Mouse (Mus musculus) intestine, embryonic 16.5 days (tissue): ENCODE results near the gene Plxnc1. TPM values are rescaled to one million over a fixed set of nuclear protein-coding genes. Genes with fewer than 3 reads are reported as not detected.

Experiments
- ATAC-seq: fragments of 200-750 bp; cut with Nextera tagmentation; 2 replicates; pipeline ENCODE4 v1.8.0; 2017; ENCODE audit warnings: moderate TSS enrichment, moderate library complexity
- H3K27ac ChIP-seq: fragments of 300-500 bp; sonication (generic); 2 replicates; pipeline ENCODE4 v1.5.1; 2014; ENCODE audit warnings: mild to moderate bottlenecking, low read length
- H3K27me3 ChIP-seq: fragments of 300-500 bp; sonication (generic); replicated peaks from 2 replicates; pipeline ENCODE4 v1.6.1; 2014; ENCODE audit warnings: low read length, control low read depth, mixed read lengths; ENCODE audit not compliant: control insufficient read depth, insufficient read depth
- H3K36me3 ChIP-seq: fragments of 300-500 bp; sonication (generic); 2 replicates; pipeline ENCODE4 v1.6.1; 2014; ENCODE audit warnings: low read length, control low read depth; ENCODE audit not compliant: control insufficient read depth, insufficient read depth
- H3K4me1 ChIP-seq: fragments of 300-500 bp; sonication (generic); 2 replicates; pipeline ENCODE4 v1.6.1; 2014; ENCODE audit warnings: low read length, control low read depth, mixed read lengths; ENCODE audit not compliant: control insufficient read depth, insufficient read depth
- H3K4me2 ChIP-seq: fragments of 300-500 bp; sonication (generic); 2 replicates; pipeline ENCODE4 v1.6.1; 2014; ENCODE audit warnings: low read depth, low read length, control low read depth
- H3K4me3 ChIP-seq: fragments of 300-500 bp; sonication (generic); 2 replicates; pipeline ENCODE4 v1.5.1; 2014; ENCODE audit warnings: mild to moderate bottlenecking, low read length
- H3K9ac ChIP-seq: fragments of 300-500 bp; sonication (generic); 2 replicates; pipeline ENCODE4 v1.6.1; 2014; ENCODE audit warnings: low read depth, low read length
- H3K9me3 ChIP-seq: fragments of 300-500 bp; sonication (generic); 2 replicates; pipeline ENCODE4 v1.6.1; 2016; ENCODE audit warnings: low read length, control low read depth; ENCODE audit not compliant: control insufficient read depth
- WGBS: fragments of 180-500 bp; shearing (Covaris S2); extraction: QIAGEN DNeasy Blood & Tissue Kit; methylation state at CpG from one replicate; pipeline ENCODE4 v1.1.7; 2014; 5-methylcytosine and 5-hydroxymethylcytosine counted together
- polyA plus RNA-seq: library from polyadenylated mRNA; unstranded; fragments of >200 nt; fragmentation: Nextera tagmentation; extraction: Ambion mirVana; gene quantifications from 2 replicates; pipeline ENCODE4 v1.2.1, GENCODE M21; 2015

Gene Plxnc1
- polyA plus RNA-seq, 1 experiment from 2014 or later = 0.75 TPM

DNA sequence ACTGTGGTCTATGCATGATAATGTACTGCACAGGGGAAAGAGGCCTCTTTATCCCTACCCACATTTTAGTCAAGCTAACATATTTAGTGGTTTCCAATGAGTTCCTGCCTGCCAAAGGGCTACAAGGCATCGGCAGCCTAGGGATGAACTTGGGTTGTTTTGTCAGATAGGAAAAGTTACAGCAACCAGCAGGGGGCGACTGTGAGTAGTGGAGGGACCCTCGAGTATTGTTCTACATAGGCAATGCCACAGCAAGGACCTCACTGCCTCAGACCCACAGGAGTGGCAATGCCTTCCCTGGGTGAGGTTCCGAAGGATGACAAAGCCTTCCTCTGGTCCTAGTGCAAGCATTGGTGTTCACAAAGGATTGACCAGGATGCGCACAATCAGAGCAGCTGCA is 31.7 kb upstream of the Plxnc1 start:
- Histone ChIP-seq H3K4me2 (no peak overlapping the region), H3K36me3 (no peaks in the 10 kb centered on the region), H3K9me3 (no peaks in the 10 kb centered on the region), H3K4me3 (no peak overlapping the region), H3K27ac (no peak overlapping the region), H3K27me3 (no peaks in the 10 kb centered on the region), H3K4me1 (no peaks in the 10 kb centered on the region), H3K9ac (no peak overlapping the region)
- 59% methylated on average over 5 of the region's 5 CpGs for WGBS
- ATAC-seq = no peak

DNA sequence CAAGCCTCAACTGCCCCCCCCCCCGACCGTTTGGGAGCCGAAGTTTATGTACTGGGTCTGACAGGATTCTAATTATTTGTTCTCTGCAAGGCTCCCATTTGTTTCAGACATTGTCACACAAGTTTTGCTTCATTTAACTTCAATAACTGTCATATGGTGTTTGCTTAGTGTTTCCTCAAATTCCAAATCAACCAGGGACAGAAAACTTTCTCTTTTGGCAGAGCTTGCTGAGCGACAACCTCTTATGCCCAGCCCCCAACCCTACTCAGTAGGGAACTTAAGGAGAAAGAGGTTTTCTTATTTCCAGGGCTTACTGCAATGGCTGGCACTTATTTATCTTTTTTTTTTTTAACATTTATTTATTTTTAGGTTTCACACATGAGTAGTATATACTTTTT is 30.5 kb upstream of the Plxnc1 start:
- Histone ChIP-seq H3K4me1 (no peaks in the 10 kb centered on the region), H3K9me3 (no peaks in the 10 kb centered on the region), H3K36me3 (no peaks in the 10 kb centered on the region), H3K27ac (no peak overlapping the region), H3K27me3 (no peaks in the 10 kb centered on the region), H3K9ac (no peak overlapping the region), H3K4me2 (no peak overlapping the region), H3K4me3 (no peak overlapping the region)
- 40% methylated on average over 4 of the region's 4 CpGs for WGBS
- no peak for ATAC-seq

GRCm38 (mm10) chr10:94974345-94975098 is 29.9 kb upstream of the Plxnc1 start:
- H3K4me3 ChIP-seq = no peak overlapping the region
- H3K9ac ChIP-seq = no peak overlapping the region
- WGBS = 63% methylated on average over 9 of the region's 9 CpGs
- no peak for ATAC-seq
- no peak overlapping the region for H3K27ac ChIP-seq
- no peaks in the 10 kb centered on the region for H3K4me1 ChIP-seq
- H3K27me3 ChIP-seq = no peaks in the 10 kb centered on the region
- no peaks in the 10 kb centered on the region for H3K36me3 ChIP-seq
- H3K9me3 ChIP-seq = no peaks in the 10 kb centered on the region
- no peak overlapping the region for H3K4me2 ChIP-seq

- H3K9me3 ChIP-seq = no peaks in the 10 kb centered on the region
- H3K4me2 ChIP-seq = no peak overlapping the region
- H3K36me3 ChIP-seq = no peaks in the 10 kb centered on the region
- no peak overlapping the region for H3K27ac ChIP-seq
- H3K27me3 ChIP-seq = no peaks in the 10 kb centered on the region
- no peak for ATAC-seq
- WGBS = 74% methylated on average over 3 of the region's 3 CpGs
- H3K4me1 ChIP-seq = no peaks in the 10 kb centered on the region
- no peak overlapping the region for H3K4me3 ChIP-seq
- H3K9ac ChIP-seq = no peak overlapping the region
These were observed 27.1 kb upstream of the Plxnc1 start for GRCm38 (mm10) chr10:94971625-94972161.

DNA sequence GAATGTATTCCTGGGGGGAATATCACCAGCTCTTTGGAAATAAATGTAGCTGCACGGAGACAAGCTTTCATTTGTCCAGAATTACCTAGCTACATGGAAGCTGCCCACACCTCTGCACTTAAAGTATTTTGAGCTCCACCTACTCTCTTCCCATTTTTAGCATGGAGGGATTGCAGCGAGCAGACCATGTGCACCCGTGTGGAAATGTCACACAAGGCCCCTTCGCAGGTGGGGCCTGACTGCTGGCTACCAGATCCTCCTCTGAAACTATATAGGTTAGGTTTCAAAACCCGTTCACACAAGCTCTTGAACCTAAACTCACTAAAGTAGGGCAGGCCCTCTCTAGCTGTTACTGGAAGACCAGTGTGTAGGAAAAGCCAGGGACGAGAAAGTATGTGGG is 25.6 kb upstream of the Plxnc1 start:
- Histone ChIP-seq H3K27ac (no peak overlapping the region), H3K27me3 (no peaks in the 10 kb centered on the region), H3K9ac (no peak overlapping the region), H3K4me1 (no peaks in the 10 kb centered on the region), H3K36me3 (no peaks in the 10 kb centered on the region), H3K4me2 (no peak overlapping the region), H3K9me3 (no peaks in the 10 kb centered on the region), H3K4me3 (no peak overlapping the region)
- no peak for ATAC-seq
- 77% methylated on average over 6 of the region's 6 CpGs for WGBS

GRCm38 (mm10) chr10:94967468-94967867 is 22.8 kb upstream of the Plxnc1 start:
- ATAC-seq = no peak
- Histone ChIP-seq H3K9ac (no peak overlapping the region), H3K4me2 (no peak overlapping the region), H3K4me1 (no peaks in the 10 kb centered on the region), H3K4me3 (no peak overlapping the region), H3K9me3 (0 out of 2 replicates have a peak, but pooled peaks cover 4% of the 10 kb centered on the region), H3K27ac (no peak overlapping the region), H3K36me3 (no peaks in the 10 kb centered on the region), H3K27me3 (no peaks in the 10 kb centered on the region)
- 91% methylated on average over 7 of the region's 7 CpGs for WGBS

GRCm38 (mm10) chr10:94966789-94967188 is 22.2 kb upstream of the Plxnc1 start:
- H3K9ac ChIP-seq = no peak overlapping the region
- ATAC-seq = no peak
- no peak overlapping the region for H3K4me2 ChIP-seq
- H3K4me1 ChIP-seq = no peaks in the 10 kb centered on the region
- 0 out of 2 replicates have a peak, but pooled peaks cover 4% of the 10 kb centered on the region for H3K9me3 ChIP-seq
- no peak overlapping the region for H3K27ac ChIP-seq
- 88% methylated on average over 7 of the region's 7 CpGs for WGBS
- no peaks in the 10 kb centered on the region for H3K27me3 ChIP-seq
- H3K36me3 ChIP-seq = no peaks in the 10 kb centered on the region
- H3K4me3 ChIP-seq = no peak overlapping the region

DNA sequence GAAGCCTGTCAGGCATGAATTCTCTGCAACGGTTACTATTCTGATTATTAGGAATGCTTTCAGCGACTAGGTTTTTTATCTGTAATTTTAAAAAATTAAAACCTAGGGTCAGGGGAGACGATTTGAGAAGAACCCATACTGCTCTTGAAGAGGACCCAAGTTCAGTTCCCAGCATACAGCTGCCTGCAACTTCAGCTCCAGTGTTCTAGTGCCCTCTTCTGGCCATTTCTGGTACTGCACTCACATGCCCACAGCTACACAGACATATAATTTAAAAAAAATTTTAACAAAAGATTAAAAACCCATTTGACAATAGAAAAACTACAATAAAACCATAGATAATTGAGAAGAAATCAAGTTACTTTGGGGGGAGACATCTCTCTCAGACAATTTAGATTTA is 20.5 kb upstream of the Plxnc1 start:
- no peak overlapping the region for H3K4me3 ChIP-seq
- H3K36me3 ChIP-seq = no peaks in the 10 kb centered on the region
- no peaks in the 10 kb centered on the region for H3K4me1 ChIP-seq
- no peak overlapping the region for H3K27ac ChIP-seq
- no peak overlapping the region for H3K4me2 ChIP-seq
- no peak for ATAC-seq
- no peak overlapping the region for H3K9ac ChIP-seq
- no peaks in the 10 kb centered on the region for H3K27me3 ChIP-seq
- 94% methylated on average over 3 of the region's 3 CpGs for WGBS
- 0 out of 2 replicates have a peak, but pooled peaks cover 4% of the 10 kb centered on the region for H3K9me3 ChIP-seq

DNA sequence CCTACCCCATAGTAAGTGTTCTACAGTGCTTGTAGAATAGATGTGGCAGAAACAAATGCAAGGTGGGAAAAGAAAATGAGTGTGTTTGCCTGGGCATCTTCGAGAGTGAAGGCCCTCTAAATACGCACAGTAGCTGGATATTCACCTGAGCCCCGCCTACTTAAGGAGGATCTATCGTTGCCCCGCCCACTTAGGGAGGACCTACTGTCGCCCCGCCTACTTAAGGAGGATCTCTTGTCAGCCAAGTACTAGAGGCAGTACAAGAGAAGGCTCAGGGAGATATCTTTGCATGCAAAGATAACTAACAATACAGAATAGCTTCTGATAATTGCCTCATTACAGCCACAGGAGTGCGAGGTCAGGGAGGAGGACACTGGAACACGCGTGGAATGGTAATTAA is 17.4 kb upstream of the Plxnc1 start:
- H3K4me2 ChIP-seq = no peak overlapping the region
- no peak for ATAC-seq
- no peaks in the 10 kb centered on the region for H3K4me1 ChIP-seq
- H3K36me3 ChIP-seq = no peaks in the 10 kb centered on the region
- no peak overlapping the region for H3K27ac ChIP-seq
- H3K4me3 ChIP-seq = no peak overlapping the region
- 79% methylated on average over 10 of the region's 10 CpGs for WGBS
- H3K27me3 ChIP-seq = no peaks in the 10 kb centered on the region
- H3K9ac ChIP-seq = no peak overlapping the region
- H3K9me3 ChIP-seq = 0 out of 2 replicates have a peak, but pooled peaks cover 4% of the 10 kb centered on the region
